Mouse (Mus musculus) stomach, postnatal 0 days (tissue): ENCODE measurements around the gene Anln. TPM values are rescaled to one million over a fixed set of nuclear protein-coding genes. Genes with fewer than 3 reads are reported as not detected.
"Not testable (repeated sequence)": the region's sequence is repeated elsewhere in the genome, so short reads cannot be mapped to it uniquely, and the experiment has no call there.

Source experiments
- ATAC-seq: fragments of 200-750 bp; cut with Nextera tagmentation; 2 replicates; pipeline ENCODE4 v1.8.0; 2017; ENCODE audit not compliant: low FRiP score, low TSS enrichment
- DNase-seq: peaks from one replicate; pipeline ENCODE4 v3.0.0-alpha.2; 2016; ENCODE audit warnings: low spot score
- H3K27ac ChIP-seq: fragments of 300-500 bp; sonication (generic); replicated peaks from 2 replicates; pipeline ENCODE4 v1.5.1; 2014; ENCODE audit warnings: mild to moderate bottlenecking, control low read depth
- H3K27me3 ChIP-seq: fragments of 300-500 bp; sonication (generic); 2 replicates; pipeline ENCODE4 v1.6.1; 2014; ENCODE audit warnings: low read length; ENCODE audit not compliant: control insufficient read depth, insufficient read depth
- H3K36me3 ChIP-seq: fragments of 300-500 bp; sonication (generic); 2 replicates; pipeline ENCODE4 v1.6.1; 2014; ENCODE audit warnings: low read length, mixed read lengths; ENCODE audit not compliant: control insufficient read depth, insufficient read depth
- H3K4me1 ChIP-seq: fragments of 300-500 bp; sonication (generic); replicated peaks from 2 replicates; pipeline ENCODE4 v1.6.1; 2014; ENCODE audit warnings: antibody characterized with exemption; ENCODE audit not compliant: control insufficient read depth, insufficient read depth
- H3K4me2 ChIP-seq: fragments of 300-500 bp; sonication (generic); replicated peaks from 2 replicates; pipeline ENCODE4 v1.6.1; 2014; ENCODE audit warnings: low read depth, mild to moderate bottlenecking, control low read depth, moderate library complexity
- H3K4me3 ChIP-seq: fragments of 300-500 bp; sonication (generic); 2 replicates; pipeline ENCODE4 v1.5.1; 2014; ENCODE audit warnings: low read depth, low read length, control low read depth
- H3K9ac ChIP-seq: fragments of 300-500 bp; sonication (generic); 2 replicates; pipeline ENCODE4 v1.6.1; 2014; ENCODE audit warnings: mild to moderate bottlenecking, low read length, control low read depth, mixed read lengths
- H3K9me3 ChIP-seq: fragments of 300-500 bp; sonication (generic); 2 replicates; pipeline ENCODE4 v1.6.1; 2016; ENCODE audit warnings: low read length; ENCODE audit not compliant: control insufficient read depth
- CTCF ChIP-seq: IDR thresholded peaks from 2 replicates; pipeline ENCODE4 v1.5.1; 2016; ENCODE audit warnings: antibody characterized with exemption, low read depth, mild to moderate bottlenecking, moderate library complexity
- EP300 ChIP-seq: optimal IDR thresholded peaks from 2 replicates; pipeline ENCODE3; 2016; ENCODE audit warnings: antibody characterized with exemption
- WGBS: fragments of 180-500 bp; shearing (Covaris S2); extraction: QIAGEN DNeasy Blood & Tissue Kit; methylation state at CpG from one replicate; pipeline ENCODE4 v1.1.7; 2014; 5-methylcytosine and 5-hydroxymethylcytosine counted together
- polyA plus RNA-seq: library from polyadenylated mRNA; unstranded; fragments of >200 nt; fragmentation: Nextera tagmentation; extraction: Ambion mirVana; gene quantifications from 2 replicates; pipeline ENCODE4 v1.2.1, GENCODE M21; 2015

The Anln gene
- polyA plus RNA-seq, 1 experiment from 2014 or later = 15.7 TPM

GRCm38 (mm10) chr9:22314066-22314465 lies 74.9 kb downstream of the Anln start:
- Histone ChIP-seq H3K27me3 (no peaks in the 10 kb centered on the region), H3K4me3 (no peak overlapping the region), H3K4me2 (no peak overlapping the region), H3K9ac (no peak overlapping the region), H3K4me1 (no peaks in the 10 kb centered on the region), H3K36me3 (no peaks in the 10 kb centered on the region), H3K9me3 (no peaks in the 10 kb centered on the region), H3K27ac (no peak overlapping the region)
- TF ChIP-seq EP300 (no peak), CTCF (no peak)
- DNase-seq (no peak), ATAC-seq (no peak)
- 63% methylated on average over 3 of the region's 3 CpGs for WGBS

- H3K36me3 ChIP-seq = no peaks in the 10 kb centered on the region
- no peak overlapping the region for H3K4me3 ChIP-seq
- WGBS = 60% methylated on average over 5 of the region's 5 CpGs
- TF ChIP-seq CTCF = no peak
- TF ChIP-seq EP300 = no peak
- H3K4me2 ChIP-seq = no peak overlapping the region
- ATAC-seq = no peak
- no peaks in the 10 kb centered on the region for H3K4me1 ChIP-seq
- no peaks in the 10 kb centered on the region for H3K27me3 ChIP-seq
- no peak for DNase-seq
- H3K9me3 ChIP-seq = no peaks in the 10 kb centered on the region
- H3K9ac ChIP-seq = no peak overlapping the region
- H3K27ac ChIP-seq = no peak overlapping the region
These were observed 75.8 kb downstream of the Anln start for GRCm38 (mm10) chr9:22313218-22313617.

GRCm38 (mm10) chr9:22309651-22310050 lies 79.3 kb downstream of the Anln start:
- Histone ChIP-seq H3K36me3 (no peaks in the 10 kb centered on the region), H3K4me1 (peaks cover 5% of the 10 kb centered on the region; the same call in 1 of the 2 replicates), H3K9me3 (no peaks in the 10 kb centered on the region), H3K4me2 (no peak overlapping the region), H3K9ac (no peak overlapping the region), H3K27ac (no peak overlapping the region), H3K4me3 (no peak overlapping the region), H3K27me3 (no peaks in the 10 kb centered on the region)
- no peak for DNase-seq
- WGBS = 95% methylated on average over 5 of the region's 5 CpGs
- no peak for TF ChIP-seq CTCF
- ATAC-seq = no peak

GRCm38 (mm10) chr9:22307920-22308262 lies 81.1 kb downstream of the Anln start:
- not testable (repeated sequence) for DNase-seq, H3K9me3 ChIP-seq, ATAC-seq, H3K4me1 ChIP-seq, H3K36me3 ChIP-seq, H3K27me3 ChIP-seq
- H3K4me3 ChIP-seq = peak overlapping the region; percentile 90
- 0 out of 2 replicates have a peak overlapping the region, but pooled peaks have one; percentile 35 for H3K27ac ChIP-seq
- peak overlapping the region; percentile 95 for H3K4me2 ChIP-seq
- WGBS = 11% methylated on average over 9 of the region's 9 CpGs
- H3K9ac ChIP-seq = peak overlapping the region; percentile 94

GRCm38 (mm10) chr9:22307156-22307919 lies 81.7 kb downstream of the Anln start, which contains the start of gene Zfp810:
Gene Zfp810 (minus strand): TSS chr9:22307648.
- ATAC-seq (peak; percentile 99), DNase-seq (peak; percentile 97)
- H3K9me3 ChIP-seq = no peaks in the 10 kb centered on the region
- H3K4me3 ChIP-seq = peak within 1 kb of the TSS; percentile 90
- peaks cover 5% of the 10 kb centered on the region; the same call in 1 of the 2 replicates for H3K4me1 ChIP-seq
- no peaks in the 10 kb centered on the region for H3K27me3 ChIP-seq
- peak within 1 kb of the TSS; percentile 73 for H3K27ac ChIP-seq
- peak within 1 kb of the TSS; percentile 95 for H3K4me2 ChIP-seq
- WGBS = under 1% methylated on average over 56 of the region's 56 CpGs
- no peaks in the 10 kb centered on the region for H3K36me3 ChIP-seq
- peak within 1 kb of the TSS; percentile 94 for H3K9ac ChIP-seq
- TF ChIP-seq EP300 (no peak), CTCF (peak; percentile 14; the same call in 1 of the 2 replicates)

- no peaks in the 10 kb centered on the region for H3K27me3 ChIP-seq
- H3K4me1 ChIP-seq = peaks cover 5% of the 10 kb centered on the region; the same call in 1 of the 2 replicates
- WGBS = 15% methylated on average over 6 of the region's 6 CpGs
- peak overlapping the region; percentile 73 for H3K27ac ChIP-seq
- no peaks in the 10 kb centered on the region for H3K36me3 ChIP-seq
- peak; percentile 51 for DNase-seq
- H3K4me2 ChIP-seq = peak overlapping the region; percentile 95
- H3K9me3 ChIP-seq = no peaks in the 10 kb centered on the region
- no peak for ATAC-seq
- H3K9ac ChIP-seq = peak overlapping the region; percentile 94
- H3K4me3 ChIP-seq = peak overlapping the region; percentile 90
- TF ChIP-seq CTCF (no peak), EP300 (no peak)
These were observed 82.3 kb downstream of the Anln start for GRCm38 (mm10) chr9:22306726-22307125.
